Mouse (Mus musculus): Measurements from ENCODE around the gene Pou3f3. TPM values are rescaled to one million over a fixed set of nuclear protein-coding genes. Genes with fewer than 3 reads are reported as not detected.

Pou3f3 gene
- total and polyA plus RNA-seq, 2 experiments from 2014 or later, result 22.7 to 81.4 TPM

- ATAC-seq (peak; percentile 65), DNase-seq (peak; percentile 86)
- Histone ChIP-seq H3K9me3 (ENCODE audit: low read length) (no peaks in the 10 kb centered on the region), H3K27ac (ENCODE audit: low read depth, low read length) (peak overlapping the region; percentile 81), H3K27me3 (ENCODE audit: insufficient read depth, low read length) (no peaks in the 10 kb centered on the region), H3K36me3 (ENCODE audit: insufficient read depth) (no peaks in the 10 kb centered on the region), H3K4me3 (ENCODE audit: low read depth, low read length) (peak overlapping the region; percentile 51), H3K4me2 (ENCODE audit: low read depth) (peak overlapping the region; percentile 88), H3K4me1 (ENCODE audit: insufficient read depth) (peaks cover 9% of the 10 kb centered on the region; the same call in 1 of the 2 replicates), H3K9ac (peak overlapping the region; percentile 74)
- WGBS, result 4% methylated on average over 25 of the region's 31 CpGs
- peak; percentile 67 for TF ChIP-seq CTCF (IDR thresholded peaks at IDR 0.05; ENCODE audit: low read depth)
These were observed 18.7 kb downstream of the Pou3f3 start for GRCm38 (mm10) chr1:42714016-42714931.

- H3K36me3 ChIP-seq (ENCODE audit: insufficient read depth), result no peaks in the 10 kb centered on the region
- no peak overlapping the region for H3K4me3 ChIP-seq (ENCODE audit: low read depth, low read length)
- DNase-seq (peak; percentile 42), ATAC-seq (peak; percentile 72)
- H3K27me3 ChIP-seq (ENCODE audit: insufficient read depth, low read length), result no peaks in the 10 kb centered on the region
- WGBS, result 16% methylated on average over 5 of the region's 5 CpGs
- peaks cover 6% of the 10 kb centered on the region; the same call in 1 of the 2 replicates for H3K4me1 ChIP-seq (ENCODE audit: insufficient read depth)
- peak; percentile 58 for TF ChIP-seq CTCF (IDR thresholded peaks at IDR 0.05; ENCODE audit: low read depth)
- no peak overlapping the region for H3K4me2 ChIP-seq (ENCODE audit: low read depth)
- no peak overlapping the region for H3K9ac ChIP-seq
- H3K9me3 ChIP-seq (ENCODE audit: low read length), result no peaks in the 10 kb centered on the region
- no peak overlapping the region for H3K27ac ChIP-seq (ENCODE audit: low read depth, low read length)
These were observed 23.0 kb downstream of the Pou3f3 start for GRCm38 (mm10) chr1:42718549-42718948.

GRCm38 (mm10) chr1:42721353-42721752 is 25.8 kb downstream of the Pou3f3 start:
- H3K4me1 ChIP-seq (ENCODE audit: insufficient read depth), result peaks cover 6% of the 10 kb centered on the region; the same call in 1 of the 2 replicates
- DNase-seq, result peak; percentile 57
- ATAC-seq, result 0 out of 2 replicates have a peak, but pooled peaks have one; percentile 10
- TF ChIP-seq CTCF (IDR thresholded peaks at IDR 0.05; ENCODE audit: low read depth), result no peak
- no peak overlapping the region for H3K9ac ChIP-seq
- H3K9me3 ChIP-seq (ENCODE audit: low read length), result no peaks in the 10 kb centered on the region
- H3K4me2 ChIP-seq (ENCODE audit: low read depth), result no peak overlapping the region
- WGBS, result 51% methylated on average over 5 of the region's 5 CpGs
- H3K27me3 ChIP-seq (ENCODE audit: insufficient read depth, low read length), result no peaks in the 10 kb centered on the region
- H3K4me3 ChIP-seq (ENCODE audit: low read depth, low read length), result no peak overlapping the region
- H3K27ac ChIP-seq (ENCODE audit: low read depth, low read length), result no peak overlapping the region
- no peaks in the 10 kb centered on the region for H3K36me3 ChIP-seq (ENCODE audit: insufficient read depth)

- no peak for TF ChIP-seq CTCF (IDR thresholded peaks at IDR 0.05; ENCODE audit: low read depth)
- peak; percentile 72 for DNase-seq
- no peak overlapping the region for H3K4me3 ChIP-seq (ENCODE audit: low read depth, low read length)
- 0 out of 2 replicates have a peak, but pooled peaks cover 3% of the 10 kb centered on the region for H3K4me1 ChIP-seq (ENCODE audit: insufficient read depth)
- ATAC-seq, result peak; percentile 70
- H3K4me2 ChIP-seq (ENCODE audit: low read depth), result no peak overlapping the region
- WGBS, result 64% methylated on average over 1 of the region's 1 CpGs
- no peaks in the 10 kb centered on the region for H3K27me3 ChIP-seq (ENCODE audit: insufficient read depth, low read length)
- no peak overlapping the region for H3K9ac ChIP-seq
- no peaks in the 10 kb centered on the region for H3K36me3 ChIP-seq (ENCODE audit: insufficient read depth)
- H3K9me3 ChIP-seq (ENCODE audit: low read length), result no peaks in the 10 kb centered on the region
- 0 out of 2 replicates have a peak overlapping the region, but pooled peaks have one; percentile 50 for H3K27ac ChIP-seq (ENCODE audit: low read depth, low read length)
These were observed 28.3 kb downstream of the Pou3f3 start for GRCm38 (mm10) chr1:42723769-42724300.

GRCm38 (mm10) chr1:42724881-42725280 is 29.3 kb downstream of the Pou3f3 start:
- Histone ChIP-seq H3K4me1 (ENCODE audit: insufficient read depth) (no peaks in the 10 kb centered on the region), H3K9me3 (ENCODE audit: low read length) (no peaks in the 10 kb centered on the region), H3K27ac (ENCODE audit: low read depth, low read length) (no peak overlapping the region), H3K4me2 (ENCODE audit: low read depth) (no peak overlapping the region), H3K36me3 (ENCODE audit: insufficient read depth) (no peaks in the 10 kb centered on the region), H3K27me3 (ENCODE audit: insufficient read depth, low read length) (no peaks in the 10 kb centered on the region), H3K9ac (no peak overlapping the region), H3K4me3 (ENCODE audit: low read depth, low read length) (no peak overlapping the region)
- no peak for ATAC-seq
- no peak for DNase-seq
- 89% methylated on average over 2 of the region's 2 CpGs for WGBS
- TF ChIP-seq CTCF (IDR thresholded peaks at IDR 0.05; ENCODE audit: low read depth), result no peak

- no peak for TF ChIP-seq CTCF (IDR thresholded peaks at IDR 0.05; ENCODE audit: low read depth)
- Histone ChIP-seq H3K36me3 (ENCODE audit: insufficient read depth) (no peaks in the 10 kb centered on the region), H3K4me3 (ENCODE audit: low read depth, low read length) (no peak overlapping the region), H3K4me1 (ENCODE audit: insufficient read depth) (no peaks in the 10 kb centered on the region), H3K27me3 (ENCODE audit: insufficient read depth, low read length) (no peaks in the 10 kb centered on the region), H3K4me2 (ENCODE audit: low read depth) (no peak overlapping the region), H3K9me3 (ENCODE audit: low read length) (no peaks in the 10 kb centered on the region), H3K9ac (no peak overlapping the region), H3K27ac (ENCODE audit: low read depth, low read length) (no peak overlapping the region)
- DNase-seq, result no peak
- 90% methylated on average over 5 of the region's 5 CpGs for WGBS
- no peak for ATAC-seq
These were observed 31.6 kb downstream of the Pou3f3 start for GRCm38 (mm10) chr1:42727161-42727560.

- H3K4me1 ChIP-seq (ENCODE audit: insufficient read depth), result no peaks in the 10 kb centered on the region
- no peak for ATAC-seq
- TF ChIP-seq CTCF (IDR thresholded peaks at IDR 0.05; ENCODE audit: low read depth), result no peak
- H3K4me3 ChIP-seq (ENCODE audit: low read depth, low read length), result no peak overlapping the region
- H3K27ac ChIP-seq (ENCODE audit: low read depth, low read length), result no peak overlapping the region
- H3K4me2 ChIP-seq (ENCODE audit: low read depth), result no peak overlapping the region
- no peaks in the 10 kb centered on the region for H3K36me3 ChIP-seq (ENCODE audit: insufficient read depth)
- DNase-seq, result no peak
- no peaks in the 10 kb centered on the region for H3K27me3 ChIP-seq (ENCODE audit: insufficient read depth, low read length)
- H3K9me3 ChIP-seq (ENCODE audit: low read length), result no peaks in the 10 kb centered on the region
- no peak overlapping the region for H3K9ac ChIP-seq
- whole genome bisulfite sequencing, result 51% methylated on average over 7 of the region's 7 CpGs
These were observed 32.1 kb downstream of the Pou3f3 start for GRCm38 (mm10) chr1:42727676-42728075.

Data from forebrain, postnatal 0 days (tissue).